Mouse (Mus musculus) heart, embryonic 16.5 days (tissue): Measurements from ENCODE around the gene Spsb1. TPM values are rescaled to one million over a fixed set of nuclear protein-coding genes. Genes with fewer than 3 reads are reported as not detected.
A peak's percentile ranks its signal among the peaks of the same experiment; 100 is the strongest.

Experiments used
- ATAC-seq: fragments of 200-750 bp; cut with Nextera tagmentation; replicated peaks from 2 replicates; pipeline ENCODE4 v1.8.0; 2017; ENCODE audit warnings: moderate number of reproducible peaks; ENCODE audit not compliant: insufficient read depth, low FRiP score; ENCODE audit errors: extremely low read depth
- H3K27ac ChIP-seq: fragments of 300-500 bp; sonication (generic); 2 replicates; pipeline ENCODE4 v1.5.1; 2014; ENCODE audit warnings: mild to moderate bottlenecking, low read length, control low read depth, moderate library complexity
- H3K27me3 ChIP-seq: fragments of 300-500 bp; sonication (generic); 2 replicates; pipeline ENCODE4 v1.6.1; 2014; ENCODE audit warnings: low read length, mixed read lengths; ENCODE audit not compliant: control insufficient read depth, insufficient read depth
- H3K36me3 ChIP-seq: fragments of 300-500 bp; sonication (generic); 2 replicates; pipeline ENCODE4 v1.6.1; 2014; ENCODE audit not compliant: control insufficient read depth, insufficient read depth
- H3K4me1 ChIP-seq: fragments of 300-500 bp; sonication (generic); 2 replicates; pipeline ENCODE4 v1.6.1; 2014; ENCODE audit warnings: low read length, mixed read lengths; ENCODE audit not compliant: control insufficient read depth, insufficient read depth
- H3K4me2 ChIP-seq: fragments of 300-500 bp; sonication (generic); 2 replicates; pipeline ENCODE4 v1.6.1; 2014; ENCODE audit warnings: low read depth, mild to moderate bottlenecking, control low read depth, low read length
- H3K4me3 ChIP-seq: fragments of 300-500 bp; sonication (generic); 2 replicates; pipeline ENCODE4 v1.5.1; 2014; ENCODE audit warnings: mild to moderate bottlenecking, control low read depth, low read length
- H3K9ac ChIP-seq: fragments of 300-500 bp; sonication (generic); 2 replicates; pipeline ENCODE4 v1.6.1; 2014; ENCODE audit warnings: low read length, control low read depth
- H3K9me3 ChIP-seq: fragments of 300-500 bp; sonication (generic); replicated peaks from 2 replicates; pipeline ENCODE4 v1.6.1; 2016; ENCODE audit warnings: low read length; ENCODE audit not compliant: control insufficient read depth
- WGBS: fragments of 180-500 bp; shearing (Covaris S2); extraction: QIAGEN DNeasy Blood & Tissue Kit; methylation state at CpG from one replicate; pipeline ENCODE4 v1.1.7; 2014; 5-methylcytosine and 5-hydroxymethylcytosine counted together
- polyA plus RNA-seq: library from polyadenylated mRNA; unstranded; fragments of >200 nt; fragmentation: Nextera tagmentation; extraction: Ambion mirVana; gene quantifications from 2 replicates; pipeline ENCODE4 v1.2.1, GENCODE M21; 2015

Gene Spsb1
- polyA plus RNA-seq, 1 experiment from 2014 or later: 12.4 TPM

GRCm38 (mm10) chr4:149964770-149965169, 9.9 kb upstream of the Spsb1 start:
- WGBS: 78% methylated on average over 3 of the region's 3 CpGs
- ATAC-seq: no peak

GRCm38 (mm10) chr4:149964285-149964684, 9.4 kb upstream of the Spsb1 start:
- Histone ChIP-seq H3K4me3 (no peak overlapping the region), H3K9me3 (peaks cover 4% of the 10 kb centered on the region)

More at GRCm38 (mm10) chr4:149964770-149965169, 9.9 kb upstream of the Spsb1 start:
- Histone ChIP-seq H3K27ac (no peak overlapping the region), H3K9ac (no peak overlapping the region), H3K4me3 (no peak overlapping the region), H3K27me3 (no peaks in the 10 kb centered on the region), H3K9me3 (peaks cover 4% of the 10 kb centered on the region), H3K4me1 (peaks cover 4% of the 10 kb centered on the region; the same call in 1 of the 2 replicates), H3K36me3 (no peaks in the 10 kb centered on the region), H3K4me2 (no peak overlapping the region)

GRCm38 (mm10) chr4:149960391-149960790, 5.5 kb upstream of the Spsb1 start:
- Histone ChIP-seq H3K9me3 (peaks cover 4% of the 10 kb centered on the region), H3K4me1 (peaks cover 9% of the 10 kb centered on the region), H3K4me3 (no peak overlapping the region), H3K4me2 (no peak overlapping the region), H3K9ac (no peak overlapping the region), H3K36me3 (no peaks in the 10 kb centered on the region), H3K27me3 (peaks cover 10% of the 10 kb centered on the region), H3K27ac (no peak overlapping the region)
- no peak for ATAC-seq
- 84% methylated on average over 7 of the region's 7 CpGs for WGBS

More at GRCm38 (mm10) chr4:149964285-149964684, 9.4 kb upstream of the Spsb1 start:
- ATAC-seq: no peak
- H3K36me3 ChIP-seq: no peaks in the 10 kb centered on the region
- H3K4me2 ChIP-seq: no peak overlapping the region
- no peaks in the 10 kb centered on the region for H3K27me3 ChIP-seq
- no peak overlapping the region for H3K27ac ChIP-seq
- WGBS: 74% methylated on average over 8 of the region's 8 CpGs
- H3K4me1 ChIP-seq: peaks cover 4% of the 10 kb centered on the region; the same call in 1 of the 2 replicates
- no peak overlapping the region for H3K9ac ChIP-seq

GRCm38 (mm10) chr4:149959816-149960215, 5.0 kb upstream of the Spsb1 start:
- Histone ChIP-seq H3K9me3 (peaks cover 4% of the 10 kb centered on the region), H3K27ac (no peak overlapping the region), H3K4me1 (peaks cover 10% of the 10 kb centered on the region), H3K9ac (no peak overlapping the region), H3K36me3 (no peaks in the 10 kb centered on the region), H3K4me2 (no peak overlapping the region), H3K27me3 (peaks cover 10% of the 10 kb centered on the region), H3K4me3 (no peak overlapping the region)
- no peak for ATAC-seq
- WGBS: 53% methylated on average over 10 of the region's 10 CpGs

GRCm38 (mm10) chr4:149958566-149958965, 3.7 kb upstream of the Spsb1 start:
- WGBS: 2% methylated on average over 5 of the region's 5 CpGs
- peaks cover 4% of the 10 kb centered on the region for H3K9me3 ChIP-seq
- H3K4me1 ChIP-seq: peaks cover 12% of the 10 kb centered on the region
- H3K27ac ChIP-seq: 0 out of 2 replicates have a peak overlapping the region, but pooled peaks have one; percentile 16
- no peak for ATAC-seq
- H3K9ac ChIP-seq: no peak overlapping the region
- no peak overlapping the region for H3K4me2 ChIP-seq
- H3K27me3 ChIP-seq: peaks cover 10% of the 10 kb centered on the region
- H3K36me3 ChIP-seq: no peaks in the 10 kb centered on the region
- H3K4me3 ChIP-seq: no peak overlapping the region

- WGBS: 30% methylated on average over 13 of the region's 13 CpGs
- Histone ChIP-seq H3K36me3 (no peaks in the 10 kb centered on the region), H3K27ac (no peak overlapping the region), H3K4me3 (no peak overlapping the region), H3K9ac (peak overlapping the region; percentile 8; the same call in 1 of the 2 replicates), H3K9me3 (no peaks in the 10 kb centered on the region), H3K4me1 (peaks cover 16% of the 10 kb centered on the region), H3K4me2 (peak overlapping the region; percentile 84; the same call in 1 of the 2 replicates), H3K27me3 (peaks cover 10% of the 10 kb centered on the region)
- ATAC-seq: no peak
Measured at GRCm38 (mm10) chr4:149956048-149956447, 1.2 kb upstream of the Spsb1 start.

- Histone ChIP-seq H3K36me3 (no peaks in the 10 kb centered on the region), H3K9me3 (no peaks in the 10 kb centered on the region), H3K27ac (no peak overlapping the region), H3K4me3 (peak overlapping the region; percentile 44), H3K4me1 (peaks cover 16% of the 10 kb centered on the region), H3K9ac (peak overlapping the region; percentile 46), H3K27me3 (peaks cover 10% of the 10 kb centered on the region), H3K4me2 (peak overlapping the region; percentile 84)
- ATAC-seq: no peak; the same call in 1 of the 2 replicates
- WGBS: 14% methylated on average over 15 of the region's 15 CpGs
Measured at GRCm38 (mm10) chr4:149955631-149956030, 788 bp upstream of the Spsb1 start.

- no peaks in the 10 kb centered on the region for H3K9me3 ChIP-seq
- peak overlapping the region; percentile 76 for H3K27ac ChIP-seq
- peak overlapping the region; percentile 84 for H3K4me2 ChIP-seq
- H3K27me3 ChIP-seq: peaks cover 10% of the 10 kb centered on the region
- peak overlapping the region; percentile 74 for H3K4me3 ChIP-seq
- H3K4me1 ChIP-seq: peaks cover 22% of the 10 kb centered on the region
- 4% methylated on average over 32 of the region's 32 CpGs for WGBS
- no peaks in the 10 kb centered on the region for H3K36me3 ChIP-seq
- H3K9ac ChIP-seq: peak overlapping the region; percentile 87
- no peak for ATAC-seq
Measured at GRCm38 (mm10) chr4:149953621-149954481, 992 bp downstream of the Spsb1 start.

- H3K36me3 ChIP-seq: no peaks in the 10 kb centered on the region
- ATAC-seq: no peak
- 83% methylated on average over 9 of the region's 9 CpGs for WGBS
- no peak overlapping the region for H3K4me3 ChIP-seq
- no peaks in the 10 kb centered on the region for H3K9me3 ChIP-seq
- H3K4me1 ChIP-seq: peaks cover 37% of the 10 kb centered on the region
- peaks cover 10% of the 10 kb centered on the region for H3K27me3 ChIP-seq
- no peak overlapping the region for H3K9ac ChIP-seq
- no peak overlapping the region for H3K4me2 ChIP-seq
- H3K27ac ChIP-seq: no peak overlapping the region
Measured at GRCm38 (mm10) chr4:149952201-149952600, 2.6 kb downstream of the Spsb1 start.
